Mouse (Mus musculus): ENCODE data around the gene Taldo1. TPM values are rescaled to one million over a fixed set of nuclear protein-coding genes. Genes with fewer than 3 reads are reported as not detected.

Gene Taldo1
- total RNA-seq, 2 experiments from 2014 or later: 113 to 114 TPM

Other genes with a start within 250 kb of the Taldo1 start
- 10 to 100 TPM; 20.8 TPM for gene Rnh1, start 219.3 kb upstream of the Taldo1 start, total RNA-seq (2021)
- gene Hras, start 198.2 kb upstream of the Taldo1 start, total RNA-seq (2021): 100 to 1,000 TPM; 246 to 262 TPM
- 1 to 10 TPM; 4.7 to 4.9 TPM for gene Lrrc56, start 198.0 kb upstream of the Taldo1 start, total RNA-seq (2021)
- gene Lmntd2, start 178.1 kb upstream of the Taldo1 start, total RNA-seq (2021): not detected
- under 1 TPM; 0.58 to 0.69 TPM for gene Rassf7, start 176.3 kb upstream of the Taldo1 start, total RNA-seq (2021)
- 10 to 100 TPM; 63.6 to 69.6 TPM for gene Phrf1, start 163.4 kb upstream of the Taldo1 start, total RNA-seq (2021)
- under 1 TPM; 0.22 to 0.58 TPM for gene Irf7, start 125.7 kb upstream of the Taldo1 start, total RNA-seq (2021)
- not detected for gene Cdhr5, start 115.4 kb upstream of the Taldo1 start, total RNA-seq (2021)
- not detected for gene Sct, start 113.1 kb upstream of the Taldo1 start, total RNA-seq (2021)
- under 1 TPM; 0.15 to 0.36 TPM for gene Drd4, start 100.2 kb upstream of the Taldo1 start, total RNA-seq (2021)
- gene Deaf1, start 64.5 kb upstream of the Taldo1 start, total RNA-seq (2021): 100 to 1,000 TPM; 258 to 269 TPM
- gene Tmem80, start 64.5 kb upstream of the Taldo1 start, total RNA-seq (2021): 10 to 100 TPM; 21.6 to 23.5 TPM
- 1 to 10 TPM; 1.1 to 1.4 TPM for gene Eps8l2, start 53.3 kb upstream of the Taldo1 start, total RNA-seq (2021)
- 10 to 100 TPM; 38.2 to 39.5 TPM for gene Gatd1, start 21.9 kb downstream of the Taldo1 start, total RNA-seq (2021)
- gene Cend1, start 37.3 kb downstream of the Taldo1 start, total RNA-seq (2021): 100 to 1,000 TPM; 267 to 296 TPM
- 100 to 1,000 TPM; 286 to 306 TPM for gene Slc25a22, start 45.7 kb downstream of the Taldo1 start, total RNA-seq (2021)
- 1 to 10 TPM; 1.8 to 2.0 TPM for gene Pidd1, start 51.8 kb downstream of the Taldo1 start, total RNA-seq (2021)
- gene Rplp2, start 55.2 kb downstream of the Taldo1 start, total RNA-seq (2021): 100 to 1,000 TPM; 687 to 705 TPM
- gene Pnpla2, start 63.0 kb downstream of the Taldo1 start, total RNA-seq (2021): 10 to 100 TPM; 19.2 to 25.5 TPM
- gene Cracr2b, start 68.9 kb downstream of the Taldo1 start, total RNA-seq (2021): 1 to 10 TPM; 3.4 to 5.8 TPM
- gene Cd151, start 75.2 kb downstream of the Taldo1 start, total RNA-seq (2021): 10 to 100 TPM; 31.8 to 33.7 TPM
- 10 to 100 TPM; 43.8 to 45.0 TPM for gene Polr2l, start 82.9 kb downstream of the Taldo1 start, total RNA-seq (2021)
- gene Tspan4, start 83.0 kb downstream of the Taldo1 start, total RNA-seq (2021): 10 to 100 TPM; 29.0 to 35.4 TPM
- 10 to 100 TPM; 69.2 to 71.1 TPM for gene Chid1, start 147.7 kb downstream of the Taldo1 start, total RNA-seq (2021)
- gene Ap2a2, start 170.0 kb downstream of the Taldo1 start, total RNA-seq (2021): 100 to 1,000 TPM; 257 to 265 TPM